Mouse (Mus musculus): ENCODE results near the gene Snrnp200.
"Not testable (repeated sequence)": the region's sequence is repeated elsewhere in the genome, so short reads cannot be mapped to it uniquely, and the experiment has no call there.

The Snrnp200 gene

GRCm38 (mm10) chr2:127207547-127208451 is at the start of gene Snrnp200, which contains the start of gene 1810024B03Rik:
Gene Snrnp200 (plus strand): TSS chr2:127208386.
Gene 1810024B03Rik (minus strand): TSS chr2:127208280.
- DNase-seq = peak; percentile 96 to 97

- DNase-seq = no peak
These were observed 42.5 kb upstream of the Snrnp200 start for GRCm38 (mm10) chr2:127165675-127166074.

GRCm38 (mm10) chr2:127166261-127166660 is 41.9 kb upstream of the Snrnp200 start:
- DNase-seq = not testable (repeated sequence)

- DNase-seq = peak; percentile 73 to 86
These were observed 25.4 kb upstream of the Snrnp200 start for GRCm38 (mm10) chr2:127182598-127183381.

- DNase-seq = no peak
These were observed 18.6 kb upstream of the Snrnp200 start for GRCm38 (mm10) chr2:127189574-127189973.

GRCm38 (mm10) chr2:127204932-127205331 is 3.3 kb upstream of the Snrnp200 start:
- DNase-seq = peak; percentile 70 to 72

GRCm38 (mm10) chr2:127205936-127206335 is 2.2 kb upstream of the Snrnp200 start:
- not testable (repeated sequence) for DNase-seq

GRCm38 (mm10) chr2:127206916-127207315 is 1.3 kb upstream of the Snrnp200 start:
- DNase-seq = no peak

- no peak for DNase-seq
These were observed 225 bp downstream of the Snrnp200 start for GRCm38 (mm10) chr2:127208452-127208769.

GRCm38 (mm10) chr2:127210701-127211100 is 2.5 kb downstream of the Snrnp200 start:
- DNase-seq = no peak

- DNase-seq = no peak
These were observed 9.6 kb downstream of the Snrnp200 start for GRCm38 (mm10) chr2:127217746-127218145.

- DNase-seq = no peak
These were observed 17.1 kb downstream of the Snrnp200 start for GRCm38 (mm10) chr2:127225261-127225660.

GRCm38 (mm10) chr2:127237897-127238610 is 29.9 kb downstream of the Snrnp200 start:
- DNase-seq = no peak

- peak in 1 of 2 experiments; percentile 22 for DNase-seq
These were observed 31.9 kb downstream of the Snrnp200 start for GRCm38 (mm10) chr2:127240065-127240464.

- peak; percentile 98 to 99 for DNase-seq
These were observed 39.6 kb downstream of the Snrnp200 start, which contains the start of the genes Ciao1 and Tmem127 for GRCm38 (mm10) chr2:127247592-127248333. Gene Ciao1 (minus strand): TSS chr2:127247816. Gene Tmem127 (plus strand): TSS chr2:127247908.

GRCm38 (mm10) chr2:127248334-127249004 is 40.3 kb downstream of the Snrnp200 start:
- DNase-seq = peak; percentile 62 to 72

GRCm38 (mm10) chr2:127250291-127251008 is 42.3 kb downstream of the Snrnp200 start:
- DNase-seq = no peak

- DNase-seq = no peak
These were observed 43.3 kb downstream of the Snrnp200 start for GRCm38 (mm10) chr2:127251457-127251856.

GRCm38 (mm10) chr2:127251880-127252527 is 43.8 kb downstream of the Snrnp200 start:
- no peak for DNase-seq

- peak in 1 of 2 experiments; percentile 26 for DNase-seq
These were observed 44.6 kb downstream of the Snrnp200 start for GRCm38 (mm10) chr2:127252787-127253186.
